Mouse (Mus musculus): ENCODE measurements around the gene Hs3st2.

Hs3st2 gene

GRCm38 (mm10) chr7:121458075-121458474 lies 66.4 kb downstream of the Hs3st2 start:
- no peak for DNase-seq (ENCODE audit: low read depth, low spot score)

GRCm38 (mm10) chr7:121460626-121461025 lies 69.0 kb downstream of the Hs3st2 start:
- DNase-seq (ENCODE audit: low read depth, low spot score), result no peak

- no peak for DNase-seq (ENCODE audit: low read depth, low spot score)
Observed at GRCm38 (mm10) chr7:121464441-121464840, 72.8 kb downstream of the Hs3st2 start.

GRCm38 (mm10) chr7:121465111-121465510 lies 73.5 kb downstream of the Hs3st2 start:
- DNase-seq (ENCODE audit: low read depth, low spot score), result no peak

GRCm38 (mm10) chr7:121466331-121466730 lies 74.7 kb downstream of the Hs3st2 start:
- DNase-seq (ENCODE audit: low read depth, low spot score), result no peak

- DNase-seq (ENCODE audit: low read depth, low spot score), result no peak
Observed at GRCm38 (mm10) chr7:121469435-121469834, 77.8 kb downstream of the Hs3st2 start.

- DNase-seq (ENCODE audit: low read depth, low spot score), result no peak
Observed at GRCm38 (mm10) chr7:121478302-121478701, 86.6 kb downstream of the Hs3st2 start.

GRCm38 (mm10) chr7:121480106-121480505 lies 88.4 kb downstream of the Hs3st2 start:
- no peak for DNase-seq (ENCODE audit: low read depth, low spot score)

GRCm38 (mm10) chr7:121484590-121484989 lies 92.9 kb downstream of the Hs3st2 start:
- DNase-seq (ENCODE audit: low read depth, low spot score), result no peak

GRCm38 (mm10) chr7:121485266-121485665 lies 93.6 kb downstream of the Hs3st2 start:
- DNase-seq (ENCODE audit: low read depth, low spot score), result peak; percentile 23

GRCm38 (mm10) chr7:121487291-121487690 lies 95.6 kb downstream of the Hs3st2 start:
- no peak for DNase-seq (ENCODE audit: low read depth, low spot score)

- no peak for DNase-seq (ENCODE audit: low read depth, low spot score)
Observed at GRCm38 (mm10) chr7:121489401-121489800, 97.7 kb downstream of the Hs3st2 start.

- DNase-seq (ENCODE audit: low read depth, low spot score), result peak; percentile 80
Observed at GRCm38 (mm10) chr7:121491455-121492005, 99.9 kb downstream of the Hs3st2 start.

- no peak for DNase-seq (ENCODE audit: low read depth, low spot score)
Observed at GRCm38 (mm10) chr7:121500516-121500915, 108.9 kb downstream of the Hs3st2 start.

- DNase-seq (ENCODE audit: low read depth, low spot score), result no peak
Observed at GRCm38 (mm10) chr7:121501666-121502065, 110.0 kb downstream of the Hs3st2 start.

- DNase-seq (ENCODE audit: low read depth, low spot score), result no peak
Observed at GRCm38 (mm10) chr7:121516727-121517126, 125.1 kb downstream of the Hs3st2 start.

GRCm38 (mm10) chr7:121517165-121517591 lies 125.5 kb downstream of the Hs3st2 start:
- no peak for DNase-seq (ENCODE audit: low read depth, low spot score)

- no peak for DNase-seq (ENCODE audit: low read depth, low spot score)
Observed at GRCm38 (mm10) chr7:121522125-121522524, 130.5 kb downstream of the Hs3st2 start.

GRCm38 (mm10) chr7:121529023-121529422 lies 137.4 kb downstream of the Hs3st2 start:
- no peak for DNase-seq (ENCODE audit: low read depth, low spot score)

- DNase-seq (ENCODE audit: low read depth, low spot score), result no peak
Observed at GRCm38 (mm10) chr7:121533639-121534038, 142.0 kb downstream of the Hs3st2 start.

- DNase-seq (ENCODE audit: low read depth, low spot score), result no peak
Observed at GRCm38 (mm10) chr7:121534386-121534785, 142.7 kb downstream of the Hs3st2 start.

- DNase-seq (ENCODE audit: low read depth, low spot score), result no peak
Observed at GRCm38 (mm10) chr7:121535987-121536386, 144.3 kb downstream of the Hs3st2 start.

GRCm38 (mm10) chr7:121539405-121540275 lies 148.0 kb downstream of the Hs3st2 start:
- DNase-seq (ENCODE audit: low read depth, low spot score), result no peak

Data from forelimb bud, embryonic 11.5 days (tissue).